Mouse (Mus musculus) intestine, embryonic 15.5 days (tissue): ENCODE measurements around the gene Klhl9. TPM values are rescaled to one million over a fixed set of nuclear protein-coding genes. Genes with fewer than 3 reads are reported as not detected.
"Not testable (repeated sequence)": the region's sequence is repeated elsewhere in the genome, so short reads cannot be mapped to it uniquely, and the experiment has no call there.

Experiments
- ATAC-seq: fragments of 200-750 bp; cut with Nextera tagmentation; 2 replicates; pipeline ENCODE4 v1.8.0; 2017; ENCODE audit warnings: moderate TSS enrichment, moderate library complexity
- H3K27ac ChIP-seq: fragments of 300-500 bp; sonication (generic); 2 replicates; pipeline ENCODE4 v1.5.1; 2015; ENCODE audit warnings: mild to moderate bottlenecking, inconsistent platforms
- H3K27me3 ChIP-seq: fragments of 300-500 bp; sonication (generic); replicated peaks from 2 replicates; pipeline ENCODE4 v1.6.1; 2015; ENCODE audit warnings: inconsistent platforms
- H3K36me3 ChIP-seq: fragments of 300-500 bp; sonication (generic); 2 replicates; pipeline ENCODE4 v1.6.1; 2015; ENCODE audit warnings: inconsistent platforms
- H3K4me1 ChIP-seq: fragments of 300-500 bp; sonication (generic); replicated peaks from 2 replicates; pipeline ENCODE4 v1.6.1; 2015; ENCODE audit warnings: inconsistent platforms
- H3K4me2 ChIP-seq: fragments of 300-500 bp; sonication (generic); replicated peaks from 2 replicates; pipeline ENCODE4 v1.6.1; 2015; ENCODE audit warnings: mild to moderate bottlenecking, inconsistent platforms
- H3K4me3 ChIP-seq: fragments of 300-500 bp; sonication (generic); replicated peaks from 2 replicates; pipeline ENCODE4 v1.5.1; 2015; ENCODE audit warnings: inconsistent platforms
- H3K9ac ChIP-seq: fragments of 300-500 bp; sonication (generic); 2 replicates; pipeline ENCODE4 v1.6.1; 2015; ENCODE audit warnings: inconsistent platforms
- H3K9me3 ChIP-seq: fragments of 300-500 bp; sonication (generic); 2 replicates; pipeline ENCODE4 v1.6.1; 2016; ENCODE audit warnings: inconsistent platforms
- WGBS: fragments of 180-500 bp; shearing (Covaris S2); methylation state at CpG from one replicate; pipeline ENCODE4 v1.1.7; 2015; 5-methylcytosine and 5-hydroxymethylcytosine counted together
- polyA plus RNA-seq: library from polyadenylated mRNA; unstranded; fragments of >200 nt; fragmentation: Nextera tagmentation; extraction: Ambion mirVana; gene quantifications from 2 replicates; pipeline ENCODE4 v1.2.1, GENCODE M21; 2015

Gene Klhl9
- 75.3 and 89.4 TPM in 2 replicates for polyA plus RNA-seq

- peaks cover 9% of the 10 kb centered on the region for H3K36me3 ChIP-seq
- peak within 1 kb of the TSS; percentile 75 for H3K4me2 ChIP-seq
- H3K27ac ChIP-seq: peak within 1 kb of the TSS; percentile 95
- H3K4me1 ChIP-seq: peaks cover 15% of the 10 kb centered on the region
- peak within 1 kb of the TSS; percentile 57 for H3K4me3 ChIP-seq
- H3K9me3 ChIP-seq: no peaks in the 10 kb centered on the region
- H3K9ac ChIP-seq: peak within 1 kb of the TSS; percentile 74
- WGBS: under 1% methylated on average over 82 of the region's 82 CpGs
- no peaks in the 10 kb centered on the region for H3K27me3 ChIP-seq
- ATAC-seq: peak; percentile 98
Observed at GRCm38 (mm10) chr4:88721791-88722721, at the start of gene Klhl9, which contains the start of gene Gm26566. Gene Klhl9, minus strand, starts transcription at chr4:88722465. Gene Gm26566, plus strand, starts transcription at chr4:88721805.

- Histone ChIP-seq H3K4me3 (peak overlapping the region; percentile 35), H3K4me2 (peak overlapping the region; percentile 61), H3K27ac (peak overlapping the region; percentile 68; the same call in 1 of the 2 replicates)
- not testable (repeated sequence) for H3K9ac ChIP-seq, H3K36me3 ChIP-seq, ATAC-seq, H3K4me1 ChIP-seq, H3K27me3 ChIP-seq, H3K9me3 ChIP-seq
- WGBS: 2% methylated on average over 41 of the region's 42 CpGs
Observed at GRCm38 (mm10) chr4:88763384-88764018, 41.2 kb upstream of the Klhl9 start.

- not testable (repeated sequence) for H3K27ac ChIP-seq, H3K36me3 ChIP-seq, H3K9ac ChIP-seq, H3K4me2 ChIP-seq, H3K9me3 ChIP-seq, H3K27me3 ChIP-seq, H3K4me3 ChIP-seq, ATAC-seq, H3K4me1 ChIP-seq
- WGBS: 54% methylated on average over 9 of the region's 9 CpGs
Observed at GRCm38 (mm10) chr4:88762341-88762740, 40.1 kb upstream of the Klhl9 start.

GRCm38 (mm10) chr4:88761776-88762175, 39.5 kb upstream of the Klhl9 start:
- H3K4me3 ChIP-seq, H3K4me1 ChIP-seq, H3K27me3 ChIP-seq, H3K9me3 ChIP-seq, ATAC-seq, H3K36me3 ChIP-seq, H3K9ac ChIP-seq, H3K4me2 ChIP-seq, H3K27ac ChIP-seq: not testable (repeated sequence)
- WGBS: 66% methylated on average over 6 of the region's 8 CpGs

- ATAC-seq, H3K4me1 ChIP-seq, H3K27me3 ChIP-seq, H3K9me3 ChIP-seq, H3K9ac ChIP-seq, H3K36me3 ChIP-seq: not testable (repeated sequence)
- Histone ChIP-seq H3K4me3 (peak overlapping the region; percentile 29), H3K4me2 (peak overlapping the region; percentile 49), H3K27ac (peak overlapping the region; percentile 77)
- 0% methylated on average over 23 of the region's 28 CpGs for WGBS
Observed at GRCm38 (mm10) chr4:88760431-88760830, 38.2 kb upstream of the Klhl9 start.

- not testable (repeated sequence) for H3K9me3 ChIP-seq, H3K36me3 ChIP-seq, H3K9ac ChIP-seq, ATAC-seq, H3K27me3 ChIP-seq, H3K4me1 ChIP-seq
- Histone ChIP-seq H3K4me2 (peak within 1 kb of the TSS; percentile 49), H3K27ac (peak within 1 kb of the TSS; percentile 77), H3K4me3 (peak within 1 kb of the TSS; percentile 29)
- 23% methylated on average over 11 of the region's 14 CpGs for WGBS
Observed at GRCm38 (mm10) chr4:88759610-88760268, 37.5 kb upstream of the Klhl9 start, which contains the start of gene Gm13283. Gene Gm13283, plus strand, starts transcription at chr4:88760119.

- H3K9me3 ChIP-seq, H3K27ac ChIP-seq, H3K9ac ChIP-seq, H3K4me2 ChIP-seq, H3K27me3 ChIP-seq, ATAC-seq, H3K4me1 ChIP-seq, H3K4me3 ChIP-seq, H3K36me3 ChIP-seq: not testable (repeated sequence)
- WGBS: 74% methylated on average over 9 of the region's 9 CpGs
Observed at GRCm38 (mm10) chr4:88758751-88759150, 36.5 kb upstream of the Klhl9 start.

- not testable (repeated sequence) for H3K9me3 ChIP-seq, H3K4me1 ChIP-seq, H3K27me3 ChIP-seq, H3K36me3 ChIP-seq
- H3K4me3 ChIP-seq: peak overlapping the region; percentile 51
- under 1% methylated on average over 21 of the region's 21 CpGs for WGBS
- H3K4me2 ChIP-seq: peak overlapping the region; percentile 77
- ATAC-seq: peak; percentile 100
- peak overlapping the region; percentile 65 for H3K9ac ChIP-seq
- peak overlapping the region; percentile 97 for H3K27ac ChIP-seq
Observed at GRCm38 (mm10) chr4:88757628-88758031, 35.4 kb upstream of the Klhl9 start.

- WGBS: 10% methylated on average over 29 of the region's 31 CpGs
- H3K9me3 ChIP-seq, H3K36me3 ChIP-seq, H3K4me1 ChIP-seq, ATAC-seq, H3K27me3 ChIP-seq: not testable (repeated sequence)
- Histone ChIP-seq H3K9ac (peak overlapping the region; percentile 65), H3K27ac (peak overlapping the region; percentile 97), H3K4me2 (peak overlapping the region; percentile 77), H3K4me3 (peak overlapping the region; percentile 51)
Observed at GRCm38 (mm10) chr4:88756581-88757513, 34.6 kb upstream of the Klhl9 start.

GRCm38 (mm10) chr4:88754818-88755340, 32.6 kb upstream of the Klhl9 start, which contains the start of gene Gm13271:
Gene Gm13271, plus strand, starts transcription at chr4:88754868.
- 78% methylated on average over 15 of the region's 15 CpGs for WGBS
- not testable (repeated sequence) for H3K9me3 ChIP-seq, H3K36me3 ChIP-seq, H3K9ac ChIP-seq, ATAC-seq, H3K4me2 ChIP-seq, H3K27me3 ChIP-seq, H3K4me3 ChIP-seq, H3K4me1 ChIP-seq, H3K27ac ChIP-seq

GRCm38 (mm10) chr4:88749926-88750325, 27.7 kb upstream of the Klhl9 start:
- H3K36me3 ChIP-seq: no peaks in the 10 kb centered on the region
- ATAC-seq: no peak
- no peak overlapping the region for H3K4me2 ChIP-seq
- no peak overlapping the region for H3K27ac ChIP-seq
- no peaks in the 10 kb centered on the region for H3K9me3 ChIP-seq
- no peaks in the 10 kb centered on the region for H3K4me1 ChIP-seq
- H3K4me3 ChIP-seq: no peak overlapping the region
- WGBS: 53% methylated on average over 6 of the region's 6 CpGs
- H3K27me3 ChIP-seq: no peaks in the 10 kb centered on the region
- H3K9ac ChIP-seq: no peak overlapping the region
